Mouse (Mus musculus): ENCODE data around the gene Kdm2b.

The Kdm2b gene

DNA sequence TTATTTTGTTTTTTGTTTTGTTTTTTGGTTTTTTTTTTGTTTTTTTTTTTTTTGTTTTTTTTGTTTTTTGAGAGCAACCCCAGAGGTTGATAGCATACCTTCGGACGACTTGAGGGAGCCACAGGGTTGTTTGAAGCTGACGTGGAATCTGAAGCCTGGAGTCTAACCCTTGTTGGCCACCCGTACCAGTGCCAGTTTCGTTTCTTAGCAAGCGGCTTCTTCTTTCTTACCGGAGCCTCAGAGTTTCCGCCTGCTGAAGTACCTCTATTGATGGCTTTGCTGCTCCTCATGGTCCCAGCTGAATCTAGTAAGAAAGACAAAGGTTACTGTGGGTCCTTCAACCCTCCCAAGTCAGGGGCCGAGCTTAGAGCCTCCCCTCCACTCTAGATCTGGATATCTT is 22.1 kb upstream of the Kdm2b start:
- DNase-seq (ENCODE audit: low read depth, low spot score) = no peak

DNA sequence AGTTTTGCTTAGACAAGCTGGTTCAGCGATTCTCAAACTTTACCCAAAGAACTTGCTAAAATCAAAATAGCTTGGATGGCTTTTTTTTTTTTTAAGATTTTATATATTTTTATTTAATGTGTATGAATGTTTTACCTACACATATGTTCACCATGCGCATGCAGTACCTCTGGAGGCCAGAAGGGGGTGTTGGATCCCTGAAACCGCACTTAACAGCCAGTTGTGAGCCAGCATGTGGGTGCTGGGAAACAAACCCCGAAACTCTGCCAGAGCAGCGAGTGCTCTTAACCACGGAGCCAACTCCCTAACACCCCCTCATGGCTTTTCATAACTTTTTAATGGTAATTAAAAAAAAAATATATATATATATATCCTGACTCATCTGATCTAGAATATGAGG is 21.2 kb upstream of the Kdm2b start:
- no peak for DNase-seq (ENCODE audit: low read depth, low spot score)

DNA sequence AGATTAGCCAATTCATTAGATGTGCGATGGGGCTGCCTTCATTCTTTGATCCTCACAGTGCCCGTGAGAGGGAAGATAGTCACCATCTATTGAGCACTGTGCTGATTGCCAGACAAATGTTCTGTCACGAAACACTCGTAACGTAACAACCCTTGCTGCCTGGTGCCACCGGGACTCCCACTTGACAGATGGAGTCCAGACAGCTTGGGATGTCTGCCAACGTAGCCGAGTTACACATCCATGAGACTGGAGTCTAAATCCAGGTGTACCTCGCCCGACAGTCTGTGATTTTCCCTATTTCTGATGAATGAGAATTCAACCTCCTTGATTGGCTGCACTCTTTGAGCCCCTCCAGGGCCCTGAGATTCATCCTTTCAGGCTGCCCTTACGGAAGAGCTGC is 20.2 kb upstream of the Kdm2b start:
- no peak for DNase-seq (ENCODE audit: low read depth, low spot score)

DNA sequence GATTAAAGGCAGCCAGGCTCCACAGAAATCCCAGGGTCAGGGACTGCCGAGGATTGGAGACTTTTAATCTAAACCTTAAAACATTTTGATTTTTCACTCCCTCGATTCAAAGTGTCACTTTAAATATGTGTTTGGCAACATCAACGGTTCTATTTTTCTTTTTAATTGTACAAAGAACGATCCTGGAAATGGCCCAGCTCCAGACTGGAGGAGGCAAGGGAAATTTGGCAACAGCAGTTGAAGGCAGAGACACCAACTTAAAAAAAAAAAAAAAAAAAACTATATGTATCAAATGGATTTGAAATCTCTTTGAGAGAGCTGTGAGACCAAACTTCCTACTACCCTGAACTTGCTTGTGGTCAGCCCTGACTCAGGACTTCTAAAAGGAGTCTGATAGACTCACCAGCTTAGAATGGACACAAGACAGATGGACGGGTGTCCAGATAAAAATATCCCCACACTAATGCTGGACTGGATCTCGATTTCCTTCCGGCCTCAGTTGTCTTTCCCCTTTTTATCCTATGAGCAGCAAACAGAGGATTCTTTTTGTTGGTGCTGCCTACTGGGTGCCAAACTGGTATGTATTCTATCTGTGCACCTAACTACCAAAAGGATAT is 19.4 kb upstream of the Kdm2b start:
- DNase-seq (ENCODE audit: low read depth, low spot score) = no peak

DNA sequence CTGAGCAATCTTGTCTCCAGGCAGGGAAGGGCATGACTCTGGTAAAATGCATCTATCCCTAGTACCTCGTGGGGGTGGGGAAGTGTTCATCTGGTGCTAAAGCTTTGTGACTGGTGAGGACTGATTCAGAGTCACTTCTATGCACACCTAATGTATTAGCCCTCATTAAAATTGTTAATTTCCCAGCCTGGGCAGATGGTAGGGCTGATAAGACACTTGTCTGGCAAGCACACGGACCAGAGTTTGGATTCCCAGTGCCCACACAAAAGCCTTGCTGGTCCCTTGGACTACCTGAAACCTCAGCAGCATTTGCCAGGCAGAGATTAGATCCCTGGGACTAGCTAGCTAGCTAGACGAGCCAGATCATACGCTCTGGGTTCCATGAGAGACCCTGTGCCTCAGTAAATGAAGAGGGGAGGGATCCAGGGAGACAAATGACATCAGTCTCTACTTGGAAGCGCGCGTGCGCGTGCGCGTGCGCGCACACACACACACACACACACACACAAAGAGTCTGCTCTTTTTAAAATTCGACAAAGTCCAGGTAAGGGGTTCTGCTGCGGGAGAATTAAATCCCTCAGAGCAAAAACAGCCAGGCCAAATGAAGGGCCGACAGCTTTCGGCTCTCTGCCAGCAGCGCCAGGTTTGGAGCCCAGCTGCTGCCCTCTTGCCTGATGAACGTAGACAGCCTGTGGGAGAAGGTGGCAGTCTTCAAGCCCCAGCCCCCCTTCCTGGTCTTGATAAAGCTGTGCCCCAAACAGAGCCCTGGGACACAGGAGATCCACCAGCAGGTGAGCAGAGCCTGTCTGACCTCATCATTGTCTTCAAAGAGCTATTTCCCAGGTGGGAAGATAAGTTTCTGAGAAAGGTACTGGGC is 16.3 kb upstream of the Kdm2b start:
- DNase-seq (ENCODE audit: low read depth, low spot score) = no peak

DNA sequence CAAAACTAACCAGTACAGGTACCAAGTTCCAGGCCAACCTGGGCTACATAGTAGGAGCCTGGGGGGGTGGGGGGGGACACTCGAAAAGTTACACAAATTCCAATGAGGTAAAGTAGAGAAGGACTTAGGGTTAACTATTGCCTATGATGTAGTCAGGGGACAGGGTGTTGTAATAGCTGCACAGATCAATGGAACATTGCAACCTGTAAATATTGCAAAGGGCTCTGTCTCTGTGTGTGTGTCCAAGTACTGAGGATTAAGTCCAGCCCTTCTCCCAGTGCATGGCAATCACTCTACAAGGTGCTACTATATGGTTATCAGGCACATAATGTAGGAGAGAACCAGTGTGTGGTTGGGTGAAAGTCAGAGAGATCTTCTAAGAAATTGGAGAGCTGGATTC is 11.3 kb upstream of the Kdm2b start:
- no peak for DNase-seq (ENCODE audit: low read depth, low spot score)

DNA sequence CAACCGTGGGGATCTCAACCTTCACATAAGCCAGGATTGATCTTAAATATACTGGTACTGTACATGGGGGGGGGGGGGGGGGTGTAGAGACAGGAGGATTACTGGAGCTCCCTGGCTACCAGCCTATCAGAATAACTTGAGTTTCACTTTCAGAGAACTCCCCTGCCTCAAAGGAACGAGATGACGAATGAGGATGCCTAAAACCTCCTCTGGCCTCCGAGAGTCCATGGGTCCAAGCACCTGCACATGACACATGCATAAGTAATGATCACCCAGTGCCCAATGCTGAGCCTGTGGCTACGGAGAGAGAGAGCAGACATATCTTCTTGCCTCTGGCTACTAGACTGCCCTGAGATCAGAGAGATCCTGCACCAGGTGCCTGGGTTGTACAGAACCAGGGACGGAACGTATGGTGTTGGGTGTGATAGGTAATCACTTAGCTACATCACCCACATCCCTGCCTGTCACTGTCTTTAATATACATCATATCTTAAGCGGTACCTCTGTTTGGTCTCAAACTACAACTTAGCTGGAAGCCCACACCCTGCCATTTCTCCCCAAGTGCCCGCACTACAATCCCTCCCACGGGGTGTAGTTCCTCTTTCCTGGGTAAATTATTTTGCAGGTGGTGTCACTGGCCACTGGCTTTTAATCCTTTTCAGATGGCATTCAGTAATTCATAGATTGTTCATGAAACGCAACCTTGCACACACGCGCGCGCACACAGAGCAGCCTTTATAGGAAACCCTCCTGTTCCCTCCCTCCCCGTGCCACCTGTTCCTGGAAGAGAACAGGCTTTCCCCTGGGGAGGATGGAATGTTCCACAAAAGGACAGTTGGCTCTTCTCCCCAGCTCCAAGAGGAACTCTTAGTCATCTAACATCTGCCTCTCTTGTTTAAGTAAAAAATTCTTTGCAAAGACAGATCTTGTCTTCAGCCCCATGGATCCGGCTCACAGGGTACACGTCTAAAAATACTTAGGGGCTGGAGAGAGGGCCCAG is 7.9 kb upstream of the Kdm2b start:
- DNase-seq (ENCODE audit: low read depth, low spot score) = no peak

DNA sequence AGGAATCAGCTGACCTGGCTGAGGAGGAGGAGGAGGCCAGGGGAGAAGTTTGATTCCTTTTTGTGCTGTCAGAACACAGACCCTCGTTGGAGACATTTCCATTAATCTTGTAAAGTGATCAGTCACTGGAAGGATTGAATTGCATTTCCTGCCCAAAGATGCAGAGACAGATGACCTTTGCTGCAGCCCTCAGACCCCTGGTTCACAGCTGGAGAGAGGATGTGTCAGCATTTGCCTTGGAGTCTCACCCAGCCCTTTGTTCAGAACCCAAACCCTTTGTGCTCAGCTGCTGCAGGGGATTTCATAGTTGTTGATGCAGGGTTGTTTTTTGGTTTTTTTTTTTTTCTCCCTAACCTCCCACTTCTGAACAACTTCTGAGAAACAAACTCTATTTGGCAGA is 5.3 kb upstream of the Kdm2b start:
- DNase-seq (ENCODE audit: low read depth, low spot score) = no peak

DNA sequence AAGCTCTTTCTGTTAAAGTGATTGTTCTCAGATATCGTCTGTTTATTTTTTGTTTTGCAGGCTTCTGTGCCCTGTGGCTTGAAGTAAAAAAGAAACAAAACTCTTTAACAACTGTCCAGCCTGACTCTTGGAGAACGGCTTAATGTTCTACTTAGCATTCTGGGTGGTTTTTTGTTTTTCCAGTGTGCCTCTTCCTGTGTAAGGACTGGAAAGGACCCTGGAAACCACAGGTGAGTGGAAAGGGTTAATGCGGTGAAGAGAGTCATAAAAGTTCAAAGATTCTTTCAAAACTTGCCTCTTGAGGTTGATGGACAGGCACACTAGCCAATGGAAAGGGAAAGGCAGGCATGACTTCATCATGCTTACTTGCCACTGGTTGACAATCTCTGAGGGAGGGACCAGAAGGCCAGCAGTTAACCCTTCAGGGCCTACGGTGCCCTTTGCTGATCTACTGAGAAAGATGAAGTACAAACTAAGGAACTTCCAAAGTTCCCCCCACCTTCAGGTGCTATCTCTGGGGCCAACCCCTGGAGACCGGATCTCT is 4.8 kb upstream of the Kdm2b start:
- peak; percentile 94 for DNase-seq (ENCODE audit: low read depth, low spot score)

DNA sequence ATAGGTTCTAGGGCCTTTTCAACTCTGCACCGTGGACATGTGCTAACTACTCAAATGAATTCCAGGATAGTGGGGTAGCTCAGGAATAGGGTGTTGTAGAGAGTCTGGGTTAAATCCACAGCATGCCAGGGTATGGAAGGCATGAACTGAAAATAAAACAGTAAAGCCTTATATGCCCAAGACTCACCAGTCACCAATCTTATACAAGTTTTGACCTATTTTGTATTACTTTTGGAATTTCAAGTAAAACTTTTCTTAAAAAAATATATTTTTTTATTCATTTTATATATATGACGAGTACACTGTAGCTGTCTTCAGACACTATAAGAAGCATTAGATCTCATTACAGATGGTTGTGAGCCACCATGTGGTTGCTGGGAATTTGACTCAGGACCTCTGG is 4.2 kb upstream of the Kdm2b start:
- no peak for DNase-seq (ENCODE audit: low read depth, low spot score)

DNA sequence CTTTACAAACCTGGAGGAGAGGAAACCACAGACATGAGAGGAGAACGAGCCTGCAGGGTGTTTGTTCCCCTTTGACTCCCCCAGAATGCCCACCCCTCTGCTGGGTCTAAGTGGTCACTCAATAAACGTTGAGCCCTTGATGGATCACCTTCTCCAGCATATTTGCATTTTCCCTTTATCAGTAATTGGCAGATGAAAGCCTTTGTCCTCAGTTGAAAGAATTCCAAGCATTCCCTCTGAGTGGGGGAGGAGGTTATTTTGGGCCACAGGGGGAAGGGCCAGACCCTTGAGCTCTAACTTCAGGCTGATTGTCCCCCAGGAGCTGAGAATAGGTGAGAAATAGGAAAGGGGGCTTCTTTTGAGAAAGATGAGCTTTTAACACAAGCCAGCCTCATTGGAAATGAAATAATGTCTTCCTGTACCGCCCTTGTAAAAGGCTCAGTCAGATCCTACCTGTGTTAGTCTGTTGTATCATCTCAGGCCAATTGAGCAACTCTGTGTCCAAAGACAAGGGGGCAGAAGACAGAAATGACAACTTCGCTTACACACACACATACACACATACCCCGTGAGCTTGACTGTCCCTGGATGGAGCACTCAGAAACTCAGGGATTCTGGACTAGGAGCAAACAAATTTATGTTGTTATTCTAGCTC is 1.9 kb upstream of the Kdm2b start:
- no peak for DNase-seq (ENCODE audit: low read depth, low spot score)

DNA sequence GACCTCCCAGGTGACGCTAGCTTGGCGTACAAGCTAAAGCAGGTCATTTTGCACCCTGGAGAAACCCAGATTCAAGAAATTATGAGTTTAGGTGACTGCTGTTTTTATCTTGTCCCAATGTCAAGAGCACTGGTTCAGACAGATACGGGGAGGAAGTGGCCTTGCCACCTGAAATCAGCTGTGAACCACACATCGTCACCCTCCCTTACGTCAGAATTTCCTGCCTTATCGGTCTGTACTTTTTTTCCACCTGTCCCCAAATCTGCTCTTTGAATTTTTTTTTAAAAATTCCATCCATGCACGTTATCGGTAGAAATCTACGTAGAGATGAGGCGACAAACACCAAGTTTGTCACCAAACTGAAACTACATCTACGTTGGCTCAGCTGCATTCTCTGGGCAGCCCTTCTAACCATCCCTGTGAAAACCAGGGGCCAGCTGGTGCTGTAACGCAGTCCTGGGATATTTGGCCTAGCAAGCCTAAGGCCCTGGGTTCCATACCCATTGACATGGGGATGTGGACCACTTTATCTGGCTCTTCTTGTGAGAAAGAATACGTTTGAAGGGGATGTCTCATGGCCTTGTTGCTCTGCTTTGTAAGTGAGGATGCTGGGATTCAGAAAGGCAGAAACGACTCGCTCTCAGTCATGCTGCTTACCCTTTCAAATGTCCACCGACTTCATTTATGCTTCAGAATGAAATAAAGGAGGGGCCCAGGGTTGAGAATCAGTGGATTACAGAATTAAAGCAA is 963 bp upstream of the Kdm2b start:
- DNase-seq (ENCODE audit: low read depth, low spot score) = no peak

DNA sequence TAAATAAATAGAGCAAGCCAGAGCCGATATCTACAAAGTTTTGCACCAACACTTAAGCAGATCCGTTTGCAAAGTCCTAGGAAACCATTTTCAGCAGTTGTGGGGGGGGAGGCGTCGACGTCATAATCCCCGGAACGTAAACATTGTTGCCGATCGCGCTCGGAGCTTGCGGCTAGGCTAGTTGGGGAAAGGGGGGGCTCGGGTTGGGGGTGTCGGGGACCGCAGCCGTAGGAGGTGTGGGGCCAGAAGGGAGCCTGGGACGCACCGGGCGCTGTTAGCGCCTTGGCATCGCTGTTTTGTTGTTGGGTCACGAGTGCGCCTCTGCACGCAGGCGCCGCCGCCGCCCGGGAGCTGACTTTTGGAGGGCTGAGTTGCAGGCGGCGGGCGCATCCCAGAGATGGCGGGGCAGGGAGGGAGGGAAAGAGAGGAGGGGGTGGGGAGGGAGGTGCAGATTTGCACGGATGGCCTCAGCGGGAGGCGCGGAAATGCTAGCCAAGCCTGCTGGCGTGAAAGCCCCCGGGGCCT is 560 bp downstream of the Kdm2b start:
- DNase-seq (ENCODE audit: low read depth, low spot score) = peak; percentile 63

DNA sequence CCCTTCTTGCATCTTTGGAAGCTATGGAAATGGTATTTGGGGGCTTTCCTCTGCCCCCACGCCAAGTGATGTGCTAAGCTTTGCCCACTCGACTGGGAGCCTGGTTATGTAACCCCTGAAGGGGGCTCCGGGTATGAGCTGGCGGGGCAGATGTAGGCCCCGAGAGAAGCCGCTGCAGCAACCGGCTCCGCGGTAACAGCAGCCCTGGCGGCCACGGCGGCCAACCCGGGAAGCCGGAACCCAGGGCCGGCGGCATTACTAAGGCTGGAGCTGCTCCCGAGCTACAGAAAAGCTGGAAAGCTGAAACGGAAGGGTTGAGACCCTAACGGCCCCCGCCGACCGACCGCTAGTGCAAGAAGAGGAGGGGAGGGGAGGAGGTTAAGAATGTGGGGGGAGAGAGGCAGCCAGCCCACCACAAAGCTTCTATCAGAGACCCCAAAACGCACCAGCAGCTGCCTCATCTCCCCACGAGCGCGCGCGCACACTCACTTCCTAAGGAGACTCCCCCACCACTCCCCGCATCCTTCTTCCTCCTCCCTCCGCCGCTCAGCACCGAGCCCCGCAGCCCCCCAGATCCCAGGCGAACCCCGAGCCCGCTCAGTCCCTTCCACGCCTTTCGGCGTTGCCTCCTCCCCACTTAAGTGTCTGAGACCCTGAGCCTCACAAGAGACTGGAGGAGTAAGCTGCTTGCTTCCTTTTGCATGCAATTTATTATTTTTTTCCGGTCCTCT is 1.4 kb downstream of the Kdm2b start:
- no peak for DNase-seq (ENCODE audit: low read depth, low spot score)

DNA sequence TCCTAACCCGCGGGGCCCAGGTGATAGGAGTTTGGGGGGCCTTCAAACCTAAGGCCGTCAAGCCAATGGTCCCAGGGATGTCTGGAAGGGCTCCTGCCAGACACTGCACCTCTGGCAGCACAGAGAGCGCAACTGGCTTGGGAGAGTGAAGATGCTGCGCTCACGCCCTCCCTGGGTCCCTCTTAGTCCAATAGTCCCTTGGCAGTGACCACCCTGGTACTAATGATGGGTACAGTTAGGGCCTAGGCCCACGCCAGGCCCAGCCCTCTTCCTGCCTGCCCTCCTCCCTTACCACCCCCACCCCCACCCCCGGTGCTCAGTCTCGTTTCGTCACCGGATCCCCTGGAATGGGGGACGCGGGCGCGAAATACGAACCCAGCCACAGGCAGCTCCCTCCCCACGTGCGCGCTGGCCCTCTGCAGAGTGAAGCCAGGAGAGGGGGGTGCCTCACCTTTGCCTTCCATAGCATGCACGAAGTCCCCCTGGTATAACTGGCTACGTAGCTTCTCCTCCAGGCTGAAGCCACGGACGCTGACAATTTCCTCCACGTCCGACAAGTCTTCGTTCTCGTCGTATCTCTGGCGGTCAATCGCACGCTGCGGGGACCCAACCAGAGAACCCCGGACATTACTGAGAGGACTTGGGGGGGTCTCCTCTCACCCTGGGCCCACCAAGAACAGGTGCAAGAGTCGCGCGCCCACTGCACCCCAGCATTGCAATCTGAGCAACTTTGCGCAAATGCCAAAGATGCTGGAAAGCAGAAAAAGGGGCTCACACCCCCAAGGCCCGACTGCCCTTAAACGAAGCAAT is 2.2 kb downstream of the Kdm2b start:
- DNase-seq (ENCODE audit: low read depth, low spot score) = no peak

DNA sequence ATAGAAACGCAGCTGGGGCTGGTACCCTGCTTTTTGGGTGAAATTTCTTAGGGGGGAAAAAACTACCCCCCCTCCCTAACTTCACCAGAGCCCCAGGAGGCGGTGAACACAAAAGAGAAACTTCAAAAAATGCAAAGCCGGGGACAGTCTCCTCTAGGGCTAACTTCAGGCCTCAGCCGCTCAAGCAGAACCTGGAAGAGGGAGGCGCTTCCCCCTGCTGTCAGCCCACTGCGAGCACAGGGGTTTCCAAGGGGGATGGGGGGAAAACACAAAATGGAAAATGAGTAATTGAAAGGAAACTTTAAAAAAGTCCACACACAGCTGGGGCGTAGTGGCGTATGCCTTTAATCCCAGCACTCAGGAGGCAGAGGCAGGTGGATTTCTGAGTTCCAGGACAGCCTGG is 3.5 kb downstream of the Kdm2b start:
- DNase-seq (ENCODE audit: low read depth, low spot score) = no peak

DNA sequence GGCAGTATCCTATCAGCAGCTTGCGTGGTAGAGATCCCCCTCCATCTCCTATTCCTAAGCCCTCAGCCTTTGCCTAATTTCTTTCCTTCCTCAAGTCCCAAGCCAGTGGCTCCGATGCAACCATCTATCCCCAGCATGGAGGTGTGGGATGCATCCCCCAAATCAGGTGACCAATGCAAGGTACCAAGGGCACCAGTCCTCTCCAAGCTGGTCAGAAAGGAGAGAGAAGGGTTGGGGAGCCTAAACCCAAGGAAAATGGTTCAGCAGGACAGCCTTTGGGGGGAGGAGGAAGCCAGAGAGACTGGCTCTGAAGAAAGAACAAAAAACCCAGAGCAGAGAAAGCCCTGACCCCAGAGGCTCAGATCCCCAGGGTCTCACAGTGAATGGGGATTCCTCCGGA is 4.3 kb downstream of the Kdm2b start:
- no peak for DNase-seq (ENCODE audit: low read depth, low spot score)

DNA sequence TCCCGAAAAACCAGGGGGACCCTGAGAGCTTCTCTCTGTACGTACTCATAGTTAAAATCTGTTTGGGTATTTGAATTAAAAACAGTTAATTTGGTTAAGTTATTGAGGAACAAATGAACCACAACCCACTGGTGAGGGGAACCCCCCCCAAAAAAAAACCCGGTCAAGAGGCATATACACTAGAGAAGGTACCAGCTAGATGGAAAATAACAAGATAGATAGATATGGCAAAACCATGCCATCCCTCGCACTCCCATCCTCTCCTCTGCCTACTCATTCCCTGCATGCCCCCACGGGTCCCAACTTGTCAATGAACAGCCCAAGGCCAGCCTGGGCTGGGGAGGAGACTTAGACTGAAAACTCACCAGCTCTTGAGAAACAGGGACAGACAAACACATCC is 5.1 kb downstream of the Kdm2b start:
- DNase-seq (ENCODE audit: low read depth, low spot score) = no peak

DNA sequence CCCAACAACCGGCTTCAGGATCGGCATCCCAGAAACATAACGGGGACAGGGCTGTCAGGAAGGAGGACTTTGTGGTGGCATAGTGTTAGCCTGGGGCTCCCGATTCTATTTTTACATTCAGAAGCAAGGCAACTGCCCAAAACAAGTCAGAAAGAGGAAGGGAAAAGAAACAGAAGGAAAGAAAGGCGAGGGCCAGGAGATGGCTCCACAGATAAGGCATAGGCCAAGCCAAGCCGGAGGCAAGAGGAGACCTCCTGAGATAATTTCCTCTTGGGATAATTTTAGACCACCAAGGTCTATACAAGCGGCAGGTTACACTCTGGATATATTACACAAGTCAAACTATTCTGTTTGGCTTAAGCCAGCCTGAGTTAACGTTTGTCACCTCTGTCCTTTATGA is 10.7 kb downstream of the Kdm2b start:
- no peak for DNase-seq (ENCODE audit: low read depth, low spot score)
